In genomic region chr3:137952225-137952913, GRCm38 (mm10) we compare ENCODE assay signal across 8 mouse cellular contexts. TPM values are rescaled to one million over a fixed set of nuclear protein-coding genes. Genes with fewer than 3 reads are reported as not detected.
DNase-seq lines count a peak whose midpoint lies in the region; ATAC-seq and TF ChIP-seq lines count a peak whose summit lies in the region.

No protein-coding gene starts in this region.

- H3K9me3 ChIP-seq in heart, embryonic 13.5 days, result no peaks in the 10 kb centered on the region
- no peaks in the 10 kb centered on the region for H3K9me3 ChIP-seq in limb, embryonic 15.5 days

- peak overlapping the region; percentile 48 for H3K9ac ChIP-seq in heart, embryonic 13.5 days
- no peak overlapping the region for H3K9ac ChIP-seq in limb, embryonic 15.5 days

- 47% methylated on average over 4 of the region's 4 CpGs for WGBS in heart, embryonic 13.5 days
- 42% methylated on average over 4 of the region's 4 CpGs for WGBS in limb, embryonic 15.5 days

- intact Hi-C loops in gastrocnemius, postnatal 14 days (cut with DNase I; ENCODE audit: low total_unique reads), result no loop called here
- intact Hi-C loops in gastrocnemius, postnatal 36 days (cut with DNase I), result no loop called here

- peak overlapping the region; percentile 31 for H3K4me2 ChIP-seq in heart, embryonic 13.5 days
- no peak overlapping the region for H3K4me2 ChIP-seq in limb, embryonic 15.5 days
- peak overlapping the region; percentile 46 for H3K4me2 ChIP-seq in myocyte (ENCODE audit: low read depth)

- TF ChIP-seq POLR2A in bone marrow macrophage, adult 2 months (IDR thresholded peaks at IDR 0.05; ENCODE audit: borderline replicate concordance, low read depth, low read length), result no peak
- no peak for TF ChIP-seq POLR2A in myocyte (IDR thresholded peaks at IDR 0.05; ENCODE audit: insufficient read length, low read depth)

- TF ChIP-seq CTCF in bone marrow macrophage, adult 2 months (IDR thresholded peaks at IDR 0.05; ENCODE audit: low read depth, low read length), result no peak

- 0 out of 2 replicates have a peak, but pooled peaks have one; percentile 56 for ATAC-seq in heart, embryonic 13.5 days (ENCODE audit: extremely low read depth, insufficient number of reproducible peaks, low FRiP score, low TSS enrichment)
- 0 out of 2 replicates have a peak, but pooled peaks have one; percentile 64 for ATAC-seq in limb, embryonic 15.5 days (ENCODE audit: insufficient number of reproducible peaks, low FRiP score, low TSS enrichment, low read depth)

- no peaks in the 10 kb centered on the region for H3K79me2 ChIP-seq in myocyte (ENCODE audit: control insufficient read depth, insufficient read depth)

- H3K4me1 ChIP-seq in bone marrow macrophage, adult 2 months (ENCODE audit: control insufficient read depth, insufficient read depth, low read length), result peaks cover 63% of the 10 kb centered on the region
- peaks cover 65% of the 10 kb centered on the region for H3K4me1 ChIP-seq in heart, embryonic 13.5 days
- H3K4me1 ChIP-seq in limb, embryonic 15.5 days, result peaks cover 15% of the 10 kb centered on the region

- no peaks in the 10 kb centered on the region for H3K27me3 ChIP-seq in heart, embryonic 13.5 days (replicated peaks)
- no peaks in the 10 kb centered on the region for H3K27me3 ChIP-seq in limb, embryonic 15.5 days
- H3K27me3 ChIP-seq in myocyte (ENCODE audit: control insufficient read depth, insufficient read depth, insufficient read length), result no peaks in the 10 kb centered on the region

- H3ac ChIP-seq in myocyte (ENCODE audit: control insufficient read depth, insufficient read length), result no peak overlapping the region

- peak overlapping the region; percentile 97 for H3K27ac ChIP-seq in bone marrow macrophage, adult 2 months (ENCODE audit: insufficient read depth, low read depth, low read length)
- peak overlapping the region; percentile 68 for H3K27ac ChIP-seq in heart, embryonic 13.5 days (replicated peaks)
- H3K27ac ChIP-seq in limb, embryonic 15.5 days, result peak overlapping the region; percentile 43

- H3K36me3 ChIP-seq in heart, embryonic 13.5 days, result peaks cover 17% of the 10 kb centered on the region
- H3K36me3 ChIP-seq in limb, embryonic 15.5 days, result no peaks in the 10 kb centered on the region
- no peaks in the 10 kb centered on the region for H3K36me3 ChIP-seq in myocyte (ENCODE audit: control insufficient read depth, insufficient read depth)

- H3K4me3 ChIP-seq in bone marrow macrophage, adult 2 months (ENCODE audit: insufficient read depth, low read length), result peak overlapping the region; percentile 25
- no peak overlapping the region for H3K4me3 ChIP-seq in heart, embryonic 13.5 days
- H3K4me3 ChIP-seq in limb, embryonic 15.5 days, result no peak overlapping the region
- no peak overlapping the region for H3K4me3 ChIP-seq in myocyte

- peak; percentile 40 for DNase-seq in gastrocnemius, postnatal 14 days
- DNase-seq in gastrocnemius, postnatal 36 days, result no peak
- DNase-seq in A20 (ENCODE audit: low read depth, low spot score), result peak; percentile 88
- DNase-seq in cerebellum, postnatal 25 days, result no peak

TF ChIP-seq in myocyte, 11 proteins besides CTCF, POLR2A, EP300 and RAD21:
- TF ChIP-seq SRF (IDR thresholded peaks at IDR 0.05; ENCODE audit: control insufficient read depth, insufficient read length, low read depth), result no peak
- TF ChIP-seq REST (IDR thresholded peaks at IDR 0.05; ENCODE audit: insufficient read depth, insufficient read length), result no peak
- TF ChIP-seq MYOD1 (IDR thresholded peaks at IDR 0.05; ENCODE audit: control insufficient read depth in 1 of 3, insufficient read length in 2 of 3, low read depth in 2 of 3), result peak; percentile 18 to 93 (median 90)
- TF ChIP-seq TCF12 (IDR thresholded peaks at IDR 0.05; ENCODE audit: insufficient read depth, poor library complexity, severe bottlenecking), result no peak
- no peak for TF ChIP-seq E2F4 (IDR thresholded peaks at IDR 0.05; ENCODE audit: insufficient read depth)
- no peak for TF ChIP-seq CEBPB (IDR thresholded peaks at IDR 0.05; ENCODE audit: insufficient read depth, poor library complexity, severe bottlenecking)
- no peak for TF ChIP-seq POLR2AphosphoS2 (IDR thresholded peaks at IDR 0.05; ENCODE audit: insufficient read length, low read depth)
- no peak for TF ChIP-seq USF1 (IDR thresholded peaks at IDR 0.05; ENCODE audit: low read depth)
- no peak for TF ChIP-seq MAX (IDR thresholded peaks at IDR 0.05; ENCODE audit: low read depth)
- TF ChIP-seq MYOG (IDR thresholded peaks at IDR 0.05; ENCODE audit: control insufficient read depth in 1 of 3, insufficient read depth in 1 of 3, insufficient read length in 2 of 3, low read depth in 2 of 3), result peak in 2 of 3 experiments; percentile 71 to 84

RNA-seq across cellular contexts. Expression of gene Dapp1, which starts 29.0 kb away (rescaled TPM):
- total RNA-seq in gastrocnemius, postnatal 14 days (2021), result 1 to 10 TPM in 1 of 2 experiments, under 1 TPM in 1; 0.84 to 1.1 TPM
- total RNA-seq in gastrocnemius, postnatal 36 days (2021), result 1 to 10 TPM; 1.2 to 1.3 TPM
- polyA plus RNA-seq in bone marrow macrophage, adult 2 months (2012; ENCODE audit: insufficient read depth, insufficient read length, missing spikeins), result 46.2 and 48.5 TPM in 2 replicates
- polyA plus RNA-seq in heart, embryonic 13.5 days (2015; fragmentation: Nextera tagmentation; extraction: Ambion mirVana), result 13.0 and 14.5 TPM in 2 replicates
- 10.3 and 10.7 TPM in 2 replicates for polyA plus RNA-seq in limb, embryonic 15.5 days (2015; fragmentation: Nextera tagmentation; extraction: Ambion mirVana)
- 0.16 TPM for polyA plus RNA-seq in myocyte (2012; fragmentation: generic; extraction: Trizol)

RNA-seq across cellular contexts. Expression of gene Lamtor3, which starts 34.1 kb away (rescaled TPM):
- total RNA-seq in gastrocnemius, postnatal 14 days (2021), result 10 to 100 TPM; 47.3 to 51.2 TPM
- total RNA-seq in gastrocnemius, postnatal 36 days (2021), result 10 to 100 TPM; 45.2 to 48.5 TPM
- 104 and 110 TPM in 2 replicates for polyA plus RNA-seq in bone marrow macrophage, adult 2 months (2012; ENCODE audit: insufficient read depth, insufficient read length, missing spikeins)
- polyA plus RNA-seq in heart, embryonic 13.5 days (2015; fragmentation: Nextera tagmentation; extraction: Ambion mirVana), result 85.4 and 105 TPM in 2 replicates
- polyA plus RNA-seq in limb, embryonic 15.5 days (2015; fragmentation: Nextera tagmentation; extraction: Ambion mirVana), result 116 TPM in 2 replicates
- polyA plus RNA-seq in myocyte (2012; fragmentation: generic; extraction: Trizol), result 48.7 TPM

Comparison
In these comparisons a context has a peak if more than half of its experiments do, and no peak if none do; other contexts are left out.
1. DNase-seq: peak in gastrocnemius, postnatal 14 days (single experiment) and A20 (single experiment); none in gastrocnemius, postnatal 36 days (0 of 2) and cerebellum, postnatal 25 days (0 of 2).
2. H3K27ac ChIP-seq: peak in every context shown above with its lines; median percentile 97 in bone marrow macrophage, adult 2 months; 68 in heart, embryonic 13.5 days; 43 in limb, embryonic 15.5 days.